Mouse (Mus musculus) midbrain, embryonic 14.5 days (tissue): ENCODE results near the gene Gmip. TPM values are rescaled to one million over a fixed set of nuclear protein-coding genes. Genes with fewer than 3 reads are reported as not detected.

Experiments
- ATAC-seq: fragments of 200-750 bp; cut with Nextera tagmentation; 2 replicates; pipeline ENCODE4 v1.8.0; 2017; ENCODE audit warnings: moderate number of reproducible peaks, moderate library complexity; ENCODE audit not compliant: low FRiP score, low TSS enrichment
- DNase-seq: peaks from one replicate; pipeline ENCODE4 v3.0.0-alpha.2; 2015
- H3K27ac ChIP-seq: fragments of 300-500 bp; sonication (generic); replicated peaks from 2 replicates; pipeline ENCODE4 v1.5.1; 2014; ENCODE audit warnings: mild to moderate bottlenecking, low read depth, low read length, moderate library complexity
- H3K27me3 ChIP-seq: fragments of 300-500 bp; sonication (generic); 2 replicates; pipeline ENCODE4 v1.6.1; 2014; ENCODE audit warnings: low read length, control low read depth, mixed read lengths; ENCODE audit not compliant: control insufficient read depth, insufficient read depth
- H3K36me3 ChIP-seq: fragments of 300-500 bp; sonication (generic); 2 replicates; pipeline ENCODE4 v1.6.1; 2014; ENCODE audit warnings: low read length, control low read depth; ENCODE audit not compliant: control insufficient read depth, insufficient read depth
- H3K4me1 ChIP-seq: fragments of 300-500 bp; sonication (generic); 2 replicates; pipeline ENCODE4 v1.6.1; 2014; ENCODE audit warnings: mild to moderate bottlenecking, antibody characterized with exemption, low read length, control low read depth; ENCODE audit not compliant: control insufficient read depth, insufficient read depth
- H3K4me2 ChIP-seq: fragments of 300-500 bp; sonication (generic); 2 replicates; pipeline ENCODE4 v1.6.1; 2014; ENCODE audit warnings: mild to moderate bottlenecking, low read length, moderate library complexity
- H3K4me3 ChIP-seq: fragments of 300-500 bp; sonication (generic); replicated peaks from 2 replicates; pipeline ENCODE4 v1.5.1; 2014; ENCODE audit warnings: low read depth, low read length
- H3K9ac ChIP-seq: fragments of 300-500 bp; sonication (generic); replicated peaks from 2 replicates; pipeline ENCODE4 v1.6.1; 2014; ENCODE audit warnings: mild to moderate bottlenecking, low read length, moderate library complexity
- H3K9me3 ChIP-seq: fragments of 300-500 bp; sonication (generic); 2 replicates; pipeline ENCODE4 v1.6.1; 2016; ENCODE audit warnings: low read length, control low read depth, mixed read lengths; ENCODE audit not compliant: control insufficient read depth
- WGBS: fragments of 180-500 bp; shearing (Covaris S2); extraction: QIAGEN DNeasy Blood & Tissue Kit; methylation state at CpG from one replicate; pipeline ENCODE4 v1.1.7; 2014; 5-methylcytosine and 5-hydroxymethylcytosine counted together
- polyA plus RNA-seq: library from polyadenylated mRNA; unstranded; fragments of >200 nt; fragmentation: Nextera tagmentation; extraction: Ambion mirVana; gene quantifications from 2 replicates; pipeline ENCODE4 v1.2.1, GENCODE M21; 2014

Gene Gmip
- polyA plus RNA-seq, 1 experiment from 2014 or later: 26.0 TPM

GRCm38 (mm10) chr8:69789731-69790130, 18.7 kb upstream of the Gmip start:
- Histone ChIP-seq H3K4me1 (peaks cover 13% of the 10 kb centered on the region), H3K9ac (no peak overlapping the region), H3K4me3 (no peak overlapping the region), H3K36me3 (peaks cover 15% of the 10 kb centered on the region), H3K4me2 (0 out of 2 replicates have a peak overlapping the region, but pooled peaks have one; percentile 2), H3K9me3 (no peaks in the 10 kb centered on the region), H3K27ac (no peak overlapping the region), H3K27me3 (no peaks in the 10 kb centered on the region)
- DNase-seq (no peak), ATAC-seq (no peak)
- WGBS: 76% methylated on average over 5 of the region's 5 CpGs

GRCm38 (mm10) chr8:69790364-69790763, 18.1 kb upstream of the Gmip start:
- 32% methylated on average over 11 of the region's 11 CpGs for WGBS
- Histone ChIP-seq H3K9me3 (no peaks in the 10 kb centered on the region), H3K36me3 (peaks cover 22% of the 10 kb centered on the region), H3K9ac (peak overlapping the region; percentile 92; the same call in 1 of the 2 replicates), H3K4me3 (peak overlapping the region; percentile 100), H3K4me1 (peaks cover 13% of the 10 kb centered on the region), H3K27me3 (no peaks in the 10 kb centered on the region), H3K27ac (peak overlapping the region; percentile 75; the same call in 1 of the 2 replicates), H3K4me2 (peak overlapping the region; percentile 59)
- DNase-seq (peak; percentile 29), ATAC-seq (no peak)

- H3K4me2 ChIP-seq: peak within 1 kb of the TSS; percentile 59
- peak within 1 kb of the TSS; percentile 92 for H3K9ac ChIP-seq
- peak within 1 kb of the TSS; percentile 100 for H3K4me3 ChIP-seq
- ATAC-seq (peak; percentile 95), DNase-seq (peak; percentile 96)
- H3K9me3 ChIP-seq: no peaks in the 10 kb centered on the region
- peaks cover 27% of the 10 kb centered on the region for H3K36me3 ChIP-seq
- peak within 1 kb of the TSS; percentile 75 for H3K27ac ChIP-seq
- WGBS: under 1% methylated on average over 38 of the region's 38 CpGs
- H3K4me1 ChIP-seq: peaks cover 13% of the 10 kb centered on the region
- no peaks in the 10 kb centered on the region for H3K27me3 ChIP-seq
Observed at GRCm38 (mm10) chr8:69790773-69791367, 17.6 kb upstream of the Gmip start, which contains the start of the genes Atp13a1 and Zfp866. Atp13a1 (plus strand) TSS chr8:69791163. Zfp866 (minus strand) TSS chr8:69791178.

- Histone ChIP-seq H3K36me3 (peaks cover 33% of the 10 kb centered on the region), H3K9ac (peak overlapping the region; percentile 92), H3K4me2 (peak overlapping the region; percentile 59), H3K4me1 (peaks cover 13% of the 10 kb centered on the region), H3K27ac (peak overlapping the region; percentile 75), H3K27me3 (no peaks in the 10 kb centered on the region), H3K4me3 (peak overlapping the region; percentile 100), H3K9me3 (no peaks in the 10 kb centered on the region)
- DNase-seq (peak; percentile 58), ATAC-seq (peak; percentile 74)
- WGBS: 1% methylated on average over 46 of the region's 48 CpGs
Observed at GRCm38 (mm10) chr8:69791415-69792068, 16.9 kb upstream of the Gmip start.

- Histone ChIP-seq H3K4me3 (no peak overlapping the region), H3K27me3 (no peaks in the 10 kb centered on the region), H3K4me1 (peaks cover 13% of the 10 kb centered on the region), H3K27ac (no peak overlapping the region), H3K36me3 (peaks cover 55% of the 10 kb centered on the region), H3K9me3 (no peaks in the 10 kb centered on the region), H3K9ac (no peak overlapping the region), H3K4me2 (no peak overlapping the region)
- ATAC-seq: no peak
- 94% methylated on average over 4 of the region's 4 CpGs for WGBS
- DNase-seq: no peak
Observed at GRCm38 (mm10) chr8:69793666-69794065, 14.8 kb upstream of the Gmip start.

GRCm38 (mm10) chr8:69794096-69794495, 14.4 kb upstream of the Gmip start:
- Histone ChIP-seq H3K9me3 (no peaks in the 10 kb centered on the region), H3K27ac (no peak overlapping the region), H3K27me3 (no peaks in the 10 kb centered on the region), H3K4me2 (no peak overlapping the region), H3K4me3 (no peak overlapping the region), H3K9ac (no peak overlapping the region), H3K4me1 (peaks cover 13% of the 10 kb centered on the region), H3K36me3 (peaks cover 59% of the 10 kb centered on the region)
- WGBS: 96% methylated on average over 3 of the region's 3 CpGs
- no peak for ATAC-seq
- DNase-seq: no peak

- Histone ChIP-seq H3K4me2 (no peak overlapping the region), H3K9me3 (no peaks in the 10 kb centered on the region), H3K36me3 (peaks cover 67% of the 10 kb centered on the region), H3K27ac (no peak overlapping the region), H3K27me3 (no peaks in the 10 kb centered on the region), H3K4me3 (no peak overlapping the region), H3K9ac (no peak overlapping the region), H3K4me1 (peaks cover 13% of the 10 kb centered on the region)
- ATAC-seq (no peak), DNase-seq (no peak)
- 95% methylated on average over 6 of the region's 6 CpGs for whole genome bisulfite sequencing
Observed at GRCm38 (mm10) chr8:69794901-69795300, 13.6 kb upstream of the Gmip start.

- WGBS: 95% methylated on average over 16 of the region's 16 CpGs
Observed at GRCm38 (mm10) chr8:69796721-69797345, 11.6 kb upstream of the Gmip start.

More at GRCm38 (mm10) chr8:69796721-69797345, 11.6 kb upstream of the Gmip start:
- Histone ChIP-seq H3K9me3 (no peaks in the 10 kb centered on the region), H3K36me3 (peaks cover 86% of the 10 kb centered on the region), H3K27ac (no peak overlapping the region), H3K27me3 (no peaks in the 10 kb centered on the region), H3K4me1 (peaks cover 12% of the 10 kb centered on the region), H3K4me3 (no peak overlapping the region), H3K4me2 (no peak overlapping the region), H3K9ac (no peak overlapping the region)
- ATAC-seq (no peak), DNase-seq (no peak)
